Mouse (Mus musculus) central nervous system, embryonic 14 days (tissue): ENCODE data around the gene Rnase2a. TPM values are rescaled to one million over a fixed set of nuclear protein-coding genes. Genes with fewer than 3 reads are reported as not detected.

Experiments
- polyA plus RNA-seq: library from polyadenylated mRNA; depleted of rRNA; stranded (reverse); fragments of >200 nt; gene quantifications from 2 replicates; pipeline ENCODE4 v1.2.3, GENCODE M21; 2012; rRNA removed

The Rnase2a gene
- not detected in 2 replicates for polyA plus RNA-seq

DNA sequence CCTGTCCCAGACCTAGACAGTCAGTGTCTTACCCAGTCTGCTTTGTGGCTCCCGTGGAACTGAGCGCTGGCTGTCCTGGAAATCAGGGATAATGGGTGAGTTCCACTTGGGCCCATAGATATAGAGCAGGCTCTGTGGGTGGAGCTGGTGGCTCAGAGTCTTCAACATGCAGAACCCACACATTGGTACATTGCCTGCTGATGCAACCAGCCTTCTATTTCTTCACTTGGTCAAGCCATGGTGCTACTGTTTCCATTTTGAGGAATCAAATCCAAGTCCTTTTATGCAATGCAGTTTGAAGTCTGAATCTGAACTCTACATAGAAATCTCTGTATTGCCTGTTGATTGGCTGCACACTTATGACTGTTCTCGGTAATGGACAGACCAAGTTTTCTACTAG is at the start of gene Rnase2a:
Gene Rnase2a, minus strand, starts transcription at position 72 of the 400 bp plus-strand sequence.

Other genes with a start within 250 kb of the Rnase2a start
- 0.04 TPM in 1 of 2 replicates, not detected in the other for gene Rnase10, start 248.4 kb downstream of the Rnase2a start, polyA plus RNA-seq
- gene Rnase9, start 214.2 kb downstream of the Rnase2a start, polyA plus RNA-seq: not detected in 2 replicates
- not detected in 2 replicates for gene Rnase11, start 205.9 kb downstream of the Rnase2a start, polyA plus RNA-seq
- not detected in 2 replicates for gene Rnase12, start 198.5 kb downstream of the Rnase2a start, polyA plus RNA-seq
- not detected in 2 replicates for gene Olfr750, start 181.7 kb downstream of the Rnase2a start, polyA plus RNA-seq
- 14.3 and 24.3 TPM in 2 replicates for gene Rnase4, start 165.0 kb downstream of the Rnase2a start, polyA plus RNA-seq
- gene Ang, start 165.0 kb downstream of the Rnase2a start, polyA plus RNA-seq: 4.3 and 6.9 TPM in 2 replicates
- not detected in 2 replicates for gene Eddm3b, start 141.7 kb downstream of the Rnase2a start, polyA plus RNA-seq
- 0.35 and 0.66 TPM in 2 replicates for gene Rnase6, start 132.2 kb downstream of the Rnase2a start, polyA plus RNA-seq
- 0.25 and 0.31 TPM in 2 replicates for gene Rnase1, start 109.3 kb downstream of the Rnase2a start, polyA plus RNA-seq
- not detected in 2 replicates for gene Rnase2b, start 93.9 kb downstream of the Rnase2a start, polyA plus RNA-seq
- not detected in 2 replicates for gene Ang2, start 57.0 kb downstream of the Rnase2a start, polyA plus RNA-seq
- gene Ear14, start 52.7 kb downstream of the Rnase2a start, polyA plus RNA-seq: not detected in 2 replicates
- not detected in 2 replicates for gene Gm7247, start 105.6 kb upstream of the Rnase2a start, polyA plus RNA-seq
- gene Vmn2r88, start 154.7 kb upstream of the Rnase2a start, polyA plus RNA-seq: not detected in 2 replicates
- gene Vmn2r89, start 195.7 kb upstream of the Rnase2a start, polyA plus RNA-seq: not detected in 2 replicates